Mouse (Mus musculus) liver, postnatal 0 days (tissue): Measurements from ENCODE around the gene Dscam.

Experiments
- CTCF ChIP-seq: sonication (generic); IDR thresholded peaks from 2 replicates; pipeline ENCODE4 v1.5.1; 2016; ENCODE audit warnings: antibody characterized with exemption, low read depth
- EP300 ChIP-seq: IDR thresholded peaks from 2 replicates; pipeline ENCODE4 v1.6.1; 2016; ENCODE audit warnings: antibody characterized with exemption, low read depth, mild to moderate bottlenecking

- TF ChIP-seq CTCF (no peak), EP300 (no peak)
Observed at GRCm38 (mm10) chr16:96907818-96908217, 262.7 kb downstream of the Dscam start.
